Mouse (Mus musculus) small intestine, adult 2 months (tissue): Measurements from ENCODE around the gene Pold1.

ENCODE experiments used
- CTCF ChIP-seq: fragments of 200-500 bp; IDR thresholded peaks from 2 replicates; pipeline ENCODE4 v1.5.1; 2012; ENCODE audit warnings: low read depth, mild to moderate bottlenecking, control low read depth, inconsistent platforms, low read length, moderate library complexity, mixed read lengths; ENCODE audit not compliant: insufficient replicate concordance, insufficient read length; ENCODE audit errors: extremely low read depth
- POLR2A ChIP-seq: fragments of 200-500 bp; IDR thresholded peaks from 2 replicates; pipeline ENCODE4 v1.6.1; 2012; ENCODE audit warnings: low read depth, mild to moderate bottlenecking, control low read depth, inconsistent platforms, low read length, moderate library complexity

DNA sequence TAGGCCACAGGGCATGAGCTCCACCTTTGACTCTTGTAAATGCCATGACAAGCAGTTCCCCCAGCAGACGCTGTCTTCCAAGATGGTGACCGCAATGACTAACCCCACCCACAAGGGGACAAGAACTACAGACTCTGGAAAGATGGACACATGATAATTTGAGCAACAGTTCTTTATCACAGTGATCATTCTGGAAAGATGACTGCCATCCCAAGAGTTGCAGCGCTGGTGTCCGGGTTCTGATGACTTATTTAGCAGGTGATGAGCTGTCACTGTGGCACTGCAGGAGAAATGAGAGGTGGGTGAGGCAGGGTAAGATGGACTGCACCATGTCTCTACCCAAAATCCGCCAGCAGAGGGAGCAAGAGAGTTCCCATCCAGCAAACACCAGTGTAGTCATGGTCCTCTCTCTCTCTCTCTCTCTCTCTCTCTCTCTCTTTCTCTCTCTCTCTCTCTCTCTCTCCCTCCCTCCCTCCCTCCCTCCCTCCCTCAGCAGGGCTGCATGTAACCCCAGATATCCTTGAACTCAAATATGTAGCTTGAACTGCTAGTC lies 47.0 kb downstream of the Pold1 start:
- no peak for TF ChIP-seq POLR2A
- peak; percentile 64; the same call in 1 of the 2 replicates for TF ChIP-seq CTCF
